Mouse (Mus musculus) small intestine, adult 2 months (tissue): Measurements from ENCODE around the gene Rab34.

Source experiments
- CTCF ChIP-seq: fragments of 200-500 bp; IDR thresholded peaks from 2 replicates; pipeline ENCODE4 v1.5.1; 2012; ENCODE audit warnings: low read depth, mild to moderate bottlenecking, control low read depth, inconsistent platforms, low read length, moderate library complexity, mixed read lengths; ENCODE audit not compliant: insufficient replicate concordance, insufficient read length; ENCODE audit errors: extremely low read depth
- POLR2A ChIP-seq: fragments of 200-500 bp; IDR thresholded peaks from 2 replicates; pipeline ENCODE4 v1.6.1; 2012; ENCODE audit warnings: low read depth, mild to moderate bottlenecking, control low read depth, inconsistent platforms, low read length, moderate library complexity

- TF ChIP-seq CTCF (no peak), POLR2A (no peak)
Observed at GRCm38 (mm10) chr11:78207190-78207589, 19.0 kb downstream of the Rab34 start.
